Mouse (Mus musculus): ENCODE measurements around the gene Nell2. TPM values are rescaled to one million over a fixed set of nuclear protein-coding genes. Genes with fewer than 3 reads are reported as not detected.

The Nell2 gene
- total and polyA plus RNA-seq, 3 experiments: not detected

DNA sequence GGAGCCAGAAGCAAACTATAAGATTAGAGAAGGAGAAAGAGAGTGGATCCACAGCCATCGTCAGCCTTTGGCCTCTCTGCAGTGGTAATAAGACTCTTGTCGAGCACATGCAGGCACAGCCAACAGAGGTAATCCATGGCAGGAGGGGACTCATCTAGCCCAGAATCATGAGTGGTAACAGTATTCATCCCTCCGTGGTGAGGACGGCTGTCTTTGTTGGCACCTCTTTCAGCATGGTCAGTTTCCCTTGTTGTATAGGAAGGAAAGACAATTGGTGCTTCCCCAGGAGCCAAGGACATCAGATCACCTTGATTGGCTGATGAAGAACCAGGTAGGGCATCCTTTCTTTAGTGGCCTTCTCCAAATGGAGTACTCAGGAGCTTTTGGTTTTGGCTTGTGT is 419.7 kb downstream of the Nell2 start:
- no peaks in the 10 kb centered on the region for H3K79me2 ChIP-seq (replicated peaks; ENCODE audit: control insufficient read depth, extremely low read depth, insufficient read depth, poor library complexity, severe bottlenecking)
- DNase-seq (ENCODE audit: extremely low read depth): no peak
- in situ Hi-C loops (cut with MboI; ENCODE audit: low pct_ligation_motif_present, low pct_unique_long_range_greater_than_20kb, low sequenced_read_pairs) (no loop called here), dilution Hi-C loops (cut with MboI; ENCODE audit: extremely low pct_ligation_motif_present, extremely low pct_unique_long_range_greater_than_20kb, low sequenced_read_pairs) (no loop called here)
- H3K4me2 ChIP-seq (ENCODE audit: insufficient read depth, low read depth, poor library complexity, severe bottlenecking): no peak overlapping the region
- no peaks in the 10 kb centered on the region for H3K36me3 ChIP-seq (replicated peaks in 1 of 2; ENCODE audit: control insufficient read depth in 1 of 2, insufficient read depth in 1 of 2, low read length in 1 of 2)
- H3K9ac ChIP-seq (ENCODE audit: insufficient read depth, low read depth): no peak overlapping the region
- H3K4me1 ChIP-seq (ENCODE audit: control insufficient read depth in 1 of 2, insufficient read depth in 2 of 2): no peaks in the 10 kb centered on the region
- no peak overlapping the region for H3K27ac ChIP-seq (ENCODE audit: insufficient read depth, low read depth)
- H3K9me3 ChIP-seq (replicated peaks; ENCODE audit: low read length): peaks cover 72% of the 10 kb centered on the region
- no peaks in the 10 kb centered on the region for H3K27me3 ChIP-seq (replicated peaks)
- H3K4me3 ChIP-seq (replicated peaks in 1 of 3; ENCODE audit: low read depth in 2 of 3, low read length in 2 of 3, poor library complexity in 1 of 3): no peak overlapping the region
- TF ChIP-seq PAX5 (IDR thresholded peaks at IDR 0.05; ENCODE audit: low read length) (no peak), CHD1 (IDR thresholded peaks at IDR 0.05; ENCODE audit: low read depth, low read length) (no peak), GABPA (IDR thresholded peaks at IDR 0.05; ENCODE audit: insufficient replicate concordance, low read depth, low read length) (no peak), MEF2A (IDR thresholded peaks at IDR 0.05; ENCODE audit: borderline replicate concordance, low read depth, low read length) (no peak), SMC3 (IDR thresholded peaks at IDR 0.05; ENCODE audit: low read depth, low read length) (no peak), ZMIZ1 (IDR thresholded peaks at IDR 0.05; ENCODE audit: low read depth, low read length) (no peak), ETS1 (conservative IDR thresholded peaks at IDR 0.05; ENCODE audit: low read depth, low read length) (no peak), POLR2AphosphoS2 (IDR thresholded peaks at IDR 0.05; ENCODE audit: low read depth, low read length) (no peak), NELFE (IDR thresholded peaks at IDR 0.05; ENCODE audit: low read depth, low read length) (no peak)

DNA sequence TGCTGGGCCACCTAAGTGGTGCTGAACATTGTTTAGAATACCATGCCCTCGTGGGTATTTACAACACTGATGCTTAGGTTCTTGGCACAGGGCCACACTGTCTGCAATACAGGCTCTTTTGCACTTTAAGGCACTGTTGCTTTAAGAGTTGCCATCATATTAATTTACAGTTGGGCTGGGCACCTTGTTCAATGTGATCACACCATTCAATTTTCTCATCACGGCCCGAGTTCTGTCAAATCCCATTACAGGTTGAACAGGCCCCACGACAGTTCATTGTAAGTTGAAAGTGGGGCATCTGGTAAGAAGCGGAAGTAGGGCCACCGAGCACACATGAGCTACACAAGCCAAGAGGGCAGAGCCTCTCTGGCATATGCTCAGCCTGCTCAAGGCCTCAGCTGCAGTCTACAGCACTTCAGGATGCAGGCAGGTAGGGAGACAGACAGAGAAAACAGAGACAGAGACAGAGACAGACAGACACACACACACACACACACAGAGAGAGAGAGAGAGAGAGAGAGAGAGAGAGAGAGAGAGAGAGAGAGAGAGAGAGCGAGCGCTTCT is 421.0 kb downstream of the Nell2 start:
- no peak for DNase-seq (ENCODE audit: extremely low read depth)
- no peak overlapping the region for H3K4me3 ChIP-seq (replicated peaks in 1 of 3; ENCODE audit: low read depth in 2 of 3, low read length in 2 of 3, poor library complexity in 1 of 3)
- in situ Hi-C loops (cut with MboI; ENCODE audit: low pct_ligation_motif_present, low pct_unique_long_range_greater_than_20kb, low sequenced_read_pairs) (no loop called here), dilution Hi-C loops (cut with MboI; ENCODE audit: extremely low pct_ligation_motif_present, extremely low pct_unique_long_range_greater_than_20kb, low sequenced_read_pairs) (no loop called here)
- H3K79me2 ChIP-seq (replicated peaks; ENCODE audit: control insufficient read depth, extremely low read depth, insufficient read depth, poor library complexity, severe bottlenecking): no peaks in the 10 kb centered on the region
- no peak overlapping the region for H3K27ac ChIP-seq (ENCODE audit: insufficient read depth, low read depth)
- H3K4me2 ChIP-seq (ENCODE audit: insufficient read depth, low read depth, poor library complexity, severe bottlenecking): no peak overlapping the region
- H3K4me1 ChIP-seq (ENCODE audit: control insufficient read depth in 1 of 2, insufficient read depth in 2 of 2): no peaks in the 10 kb centered on the region
- no peaks in the 10 kb centered on the region for H3K27me3 ChIP-seq (replicated peaks)
- no peak for TF ChIP-seq CHD1 (IDR thresholded peaks at IDR 0.05; ENCODE audit: low read depth, low read length)
- no peak for TF ChIP-seq ZNF384 (IDR thresholded peaks at IDR 0.05; ENCODE audit: low read depth, low read length)
- no peak for TF ChIP-seq KAT2A (IDR thresholded peaks at IDR 0.05; ENCODE audit: insufficient replicate concordance, low read length)
- TF ChIP-seq RAD21 (IDR thresholded peaks at IDR 0.05; ENCODE audit: low read depth, low read length): no peak
- no peak for TF ChIP-seq TCF12 (IDR thresholded peaks at IDR 0.05; ENCODE audit: low read depth, low read length)
- TF ChIP-seq MAFK (IDR thresholded peaks at IDR 0.05; ENCODE audit: insufficient replicate concordance, low read length): no peak
- TF ChIP-seq CHD2 (IDR thresholded peaks at IDR 0.05; ENCODE audit: low read length): no peak
- no peak for TF ChIP-seq MEF2A (IDR thresholded peaks at IDR 0.05; ENCODE audit: borderline replicate concordance, low read depth, low read length)
- no peak for TF ChIP-seq NRF1 (IDR thresholded peaks at IDR 0.05; ENCODE audit: low read depth, low read length)
- TF ChIP-seq USF1 (IDR thresholded peaks at IDR 0.05; ENCODE audit: low read depth, low read length): no peak
- TF ChIP-seq NELFE (IDR thresholded peaks at IDR 0.05; ENCODE audit: low read depth, low read length): no peak
- TF ChIP-seq E2F4 (IDR thresholded peaks at IDR 0.05; ENCODE audit: insufficient replicate concordance, low read depth, low read length): no peak
- TF ChIP-seq ETS1 (conservative IDR thresholded peaks at IDR 0.05; ENCODE audit: low read depth, low read length): no peak
- no peak for TF ChIP-seq ZKSCAN1 (IDR thresholded peaks at IDR 0.05; ENCODE audit: borderline replicate concordance, low read depth, low read length)
- no peak for TF ChIP-seq TBP (conservative IDR thresholded peaks at IDR 0.05; ENCODE audit: low read depth, low read length)
- TF ChIP-seq UBTF (IDR thresholded peaks at IDR 0.05; ENCODE audit: low read depth, low read length): no peak
- no peak for TF ChIP-seq BHLHE40 (IDR thresholded peaks at IDR 0.05; ENCODE audit: low read depth, low read length)
- TF ChIP-seq MAX (IDR thresholded peaks at IDR 0.05; ENCODE audit: low read length): no peak
- H3K9me3 ChIP-seq (replicated peaks; ENCODE audit: low read length): peaks cover 75% of the 10 kb centered on the region
- H3K9ac ChIP-seq (ENCODE audit: insufficient read depth, low read depth): no peak overlapping the region
- no peaks in the 10 kb centered on the region for H3K36me3 ChIP-seq (replicated peaks in 1 of 2; ENCODE audit: control insufficient read depth in 1 of 2, insufficient read depth in 1 of 2, low read length in 1 of 2)

All from CH12.LX (cell line).